Mouse (Mus musculus) CH12.LX (cell line): ENCODE measurements around the gene Lypd6.

Source experiments
- CTCF ChIP-seq, 2 experiments: IDR thresholded peaks in 1 of 2; conservative IDR thresholded peaks in 1 of 2; 2 replicates each; pipeline ENCODE4 v1.5.1; 2011 to 2012; ENCODE audit warnings: low read depth in 2 of 2, low read length in 2 of 2, improper control_type of control experiment in 1 of 2, inconsistent platforms in 1 of 2, mild to moderate bottlenecking in 1 of 2, moderate library complexity in 1 of 2
- POLR2AphosphoS2 ChIP-seq: IDR thresholded peaks from 2 replicates; pipeline ENCODE4 v1.6.1; 2011; ENCODE audit warnings: low read depth, low read length, improper control_type of control experiment
- ZKSCAN1 ChIP-seq: IDR thresholded peaks from 2 replicates; pipeline ENCODE4 v1.6.1; 2012; ENCODE audit warnings: low read depth, inconsistent platforms, low read length, improper control_type of control experiment, borderline replicate concordance

DNA sequence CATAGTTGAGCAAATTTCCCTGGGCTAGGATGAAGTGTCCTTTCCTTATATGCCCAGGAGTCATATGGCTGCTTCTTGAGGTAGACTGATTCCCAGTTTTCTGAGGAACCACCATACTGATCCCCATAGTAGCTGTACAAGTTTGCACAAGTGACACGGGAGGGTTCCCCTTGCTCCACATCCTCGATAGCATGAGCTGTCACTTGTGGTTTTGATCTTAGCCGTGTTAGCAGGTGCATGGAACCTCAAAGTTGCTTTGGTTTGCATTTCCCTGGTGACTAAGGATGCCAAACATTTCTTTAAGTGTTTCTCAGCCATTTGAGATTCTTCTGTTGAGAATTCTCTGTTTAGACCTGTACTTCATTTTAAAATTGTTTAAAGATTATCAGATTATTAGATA, 64.4 kb downstream of the Lypd6 start:
- TF ChIP-seq CTCF (conservative IDR thresholded peaks at IDR 0.05 in 1 of 2, IDR thresholded peaks at IDR 0.05 in 1 of 2; ENCODE audit: low read depth in 2 of 2, low read length in 2 of 2) (no peak), ZKSCAN1 (no peak), POLR2AphosphoS2 (no peak)
